Mouse (Mus musculus) heart, postnatal 0 days (tissue): ENCODE results near the gene Capzb. TPM values are rescaled to one million over a fixed set of nuclear protein-coding genes. Genes with fewer than 3 reads are reported as not detected.

Experiments
- ATAC-seq: fragments of 200-750 bp; cut with Nextera tagmentation; 2 replicates; pipeline ENCODE4 v1.8.0; 2017; ENCODE audit warnings: low read depth, moderate number of reproducible peaks, moderate library complexity; ENCODE audit not compliant: insufficient read depth
- DNase-seq: peaks from one replicate; pipeline ENCODE4 v3.0.0-alpha.2; 2016; ENCODE audit warnings: low spot score
- H3K27ac ChIP-seq: fragments of 300-500 bp; sonication (generic); 2 replicates; pipeline ENCODE4 v1.5.1; 2014; ENCODE audit warnings: low read depth, mild to moderate bottlenecking
- H3K27me3 ChIP-seq: fragments of 300-500 bp; sonication (generic); 2 replicates; pipeline ENCODE4 v1.6.1; 2014; ENCODE audit warnings: low read length, mixed read lengths; ENCODE audit not compliant: control insufficient read depth, insufficient read depth
- H3K36me3 ChIP-seq: fragments of 300-500 bp; sonication (generic); replicated peaks from 2 replicates; pipeline ENCODE4 v1.6.1; 2014; ENCODE audit warnings: low read length, mixed read lengths; ENCODE audit not compliant: control insufficient read depth, insufficient read depth
- H3K4me1 ChIP-seq: fragments of 300-500 bp; sonication (generic); 2 replicates; pipeline ENCODE4 v1.6.1; 2014; ENCODE audit warnings: antibody characterized with exemption; ENCODE audit not compliant: control insufficient read depth, insufficient read depth
- H3K4me2 ChIP-seq: fragments of 300-500 bp; sonication (generic); 2 replicates; pipeline ENCODE4 v1.6.1; 2014; ENCODE audit warnings: low read depth, mild to moderate bottlenecking, low read length, moderate library complexity
- H3K4me3 ChIP-seq: fragments of 300-500 bp; sonication (generic); 2 replicates; pipeline ENCODE4 v1.5.1; 2014; ENCODE audit warnings: low read depth, low read length
- H3K9ac ChIP-seq: fragments of 300-500 bp; sonication (generic); replicated peaks from 2 replicates; pipeline ENCODE4 v1.6.1; 2014; ENCODE audit warnings: low read depth, low read length, mixed read lengths
- H3K9me3 ChIP-seq: fragments of 300-500 bp; sonication (generic); replicated peaks from 2 replicates; pipeline ENCODE4 v1.6.1; 2016; ENCODE audit warnings: low read length; ENCODE audit not compliant: control insufficient read depth
- CTCF ChIP-seq: IDR thresholded peaks from 2 replicates; pipeline ENCODE4 v1.5.1; 2016; ENCODE audit warnings: antibody characterized with exemption, control low read depth, low read depth
- EP300 ChIP-seq: IDR thresholded peaks from 2 replicates; pipeline ENCODE4 v1.6.1; 2016; ENCODE audit warnings: antibody characterized with exemption, low read depth
- WGBS: fragments of 180-500 bp; shearing (Covaris S2); extraction: QIAGEN DNeasy Blood & Tissue Kit; methylation state at CpG from one replicate; pipeline ENCODE4 v1.1.7; 2014; 5-methylcytosine and 5-hydroxymethylcytosine counted together
- polyA plus RNA-seq: library from polyadenylated mRNA; unstranded; fragments of >200 nt; fragmentation: Nextera tagmentation; extraction: Ambion mirVana; gene quantifications from 2 replicates; pipeline ENCODE4 v1.2.1, GENCODE M21; 2015
- total RNA-seq: library from RNA; depleted of rRNA; stranded (reverse); fragments of >200 nt; gene quantifications from 2 replicates; pipeline ENCODE4 v1.2.3, GENCODE M21; 2014; ENCODE audit warnings: low replicate concordance

Gene Capzb
- total and polyA plus RNA-seq, 2 experiments from 2014 or later, result 131 to 363 TPM

DNA sequence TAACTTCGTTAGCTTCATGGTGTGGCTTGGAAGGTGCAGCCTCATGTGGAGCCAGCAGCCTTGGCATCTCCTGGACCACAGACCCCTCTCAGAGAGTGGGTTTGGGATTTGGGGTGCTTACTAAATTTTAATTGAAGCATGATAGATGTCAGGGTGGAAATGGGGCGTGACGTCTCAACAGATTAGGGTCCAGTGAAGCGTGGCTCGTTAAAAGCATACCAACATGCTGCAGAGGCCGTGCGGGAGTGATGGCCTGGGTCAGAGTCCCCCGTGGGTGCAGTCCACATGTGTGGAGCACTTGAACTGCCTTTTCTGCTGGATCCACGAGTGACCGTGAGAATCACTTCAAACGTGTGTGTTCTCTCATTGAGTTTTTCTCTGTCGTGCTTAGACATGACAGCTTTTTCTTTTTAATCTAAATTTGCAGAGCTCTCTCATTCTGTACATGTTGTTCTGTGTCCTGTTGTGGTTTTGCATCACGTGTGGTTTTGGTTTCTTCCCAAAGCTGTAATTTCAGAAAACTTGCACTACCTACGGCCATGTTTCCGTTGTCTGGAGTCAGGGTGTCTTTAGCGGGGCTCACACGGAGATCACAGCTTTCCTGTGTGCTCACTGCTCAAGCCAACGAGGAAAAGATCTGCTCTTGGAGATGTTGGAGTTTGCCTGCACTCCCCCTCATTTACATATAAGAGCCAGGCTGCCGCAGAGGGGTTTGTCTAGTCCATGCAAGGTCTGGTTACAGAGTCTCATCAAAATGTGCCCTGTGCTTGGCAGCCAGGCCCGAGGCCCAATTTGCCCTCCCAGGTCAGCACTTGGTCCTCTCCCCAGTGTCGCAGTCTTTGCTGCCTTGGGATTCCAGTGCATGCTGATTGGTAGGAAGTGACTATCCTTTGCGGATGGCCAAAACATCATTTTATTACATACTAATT, 49.2 kb downstream of the Capzb start:
- TF ChIP-seq CTCF (no peak), EP300 (no peak)
- peaks cover 47% of the 10 kb centered on the region for H3K4me1 ChIP-seq
- ATAC-seq (no peak), DNase-seq (no peak)
- H3K27me3 ChIP-seq, result no peaks in the 10 kb centered on the region
- 66% methylated on average over 22 of the region's 22 CpGs for WGBS
- peak overlapping the region; percentile 76 for H3K27ac ChIP-seq
- H3K4me2 ChIP-seq, result no peak overlapping the region
- peaks cover 38% of the 10 kb centered on the region for H3K36me3 ChIP-seq
- no peak overlapping the region for H3K4me3 ChIP-seq
- no peak overlapping the region for H3K9ac ChIP-seq
- no peaks in the 10 kb centered on the region for H3K9me3 ChIP-seq

DNA sequence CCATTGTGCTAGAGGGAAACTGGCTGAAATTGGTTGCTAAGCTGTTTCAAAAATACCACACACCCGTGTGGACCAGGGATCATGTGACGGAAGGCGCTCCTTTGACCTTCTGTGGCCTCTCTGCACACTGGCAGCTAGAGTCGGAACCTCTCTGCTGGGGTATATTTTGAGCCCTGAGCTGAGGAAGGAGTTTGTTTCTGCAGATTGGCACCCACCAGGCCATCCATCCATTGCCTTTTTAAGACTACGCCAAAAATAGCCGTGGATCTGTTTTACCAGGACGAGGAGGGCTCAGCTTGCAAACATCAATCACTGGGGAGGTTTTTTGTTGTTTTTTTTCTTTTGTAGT, 49.9 kb downstream of the Capzb start:
- 20% methylated on average over 7 of the region's 7 CpGs for WGBS
- H3K27me3 ChIP-seq, result no peaks in the 10 kb centered on the region
- H3K9ac ChIP-seq, result no peak overlapping the region
- peaks cover 47% of the 10 kb centered on the region for H3K4me1 ChIP-seq
- no peak overlapping the region for H3K4me2 ChIP-seq
- H3K4me3 ChIP-seq, result no peak overlapping the region
- H3K36me3 ChIP-seq, result peaks cover 38% of the 10 kb centered on the region
- TF ChIP-seq CTCF (no peak), EP300 (no peak)
- no peaks in the 10 kb centered on the region for H3K9me3 ChIP-seq
- DNase-seq (peak; percentile 38), ATAC-seq (peak; percentile 83)
- peak overlapping the region; percentile 76 for H3K27ac ChIP-seq

DNA sequence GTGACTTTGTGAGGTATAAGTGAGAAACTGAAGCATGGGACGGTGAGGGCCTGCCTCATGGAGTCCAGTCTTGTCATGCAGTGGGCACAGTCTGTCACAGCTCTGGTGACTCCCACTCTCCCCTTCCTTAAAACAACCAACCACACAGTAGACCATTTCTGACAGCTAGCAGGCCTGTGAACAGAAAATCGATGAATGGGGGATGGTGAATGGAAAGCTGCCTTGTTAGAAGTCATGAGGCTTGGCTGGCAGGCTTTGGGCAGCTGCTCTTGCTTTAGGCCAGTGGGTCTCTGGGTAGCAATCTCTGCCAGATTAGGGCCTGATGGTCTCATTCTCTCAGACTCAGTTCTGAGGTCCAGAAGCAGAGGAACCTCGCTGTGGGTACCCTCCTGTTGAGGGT, 51.5 kb downstream of the Capzb start:
- DNase-seq, result no peak
- Histone ChIP-seq H3K4me1 (peaks cover 41% of the 10 kb centered on the region), H3K27me3 (no peaks in the 10 kb centered on the region), H3K9ac (0 out of 2 replicates have a peak overlapping the region, but pooled peaks have one; percentile 10), H3K4me3 (no peak overlapping the region), H3K4me2 (no peak overlapping the region), H3K9me3 (no peaks in the 10 kb centered on the region), H3K36me3 (peaks cover 29% of the 10 kb centered on the region), H3K27ac (no peak overlapping the region)
- TF ChIP-seq CTCF, result no peak
- no peak for TF ChIP-seq EP300
- 81% methylated on average over 3 of the region's 3 CpGs for WGBS
- ATAC-seq, result no peak

DNA sequence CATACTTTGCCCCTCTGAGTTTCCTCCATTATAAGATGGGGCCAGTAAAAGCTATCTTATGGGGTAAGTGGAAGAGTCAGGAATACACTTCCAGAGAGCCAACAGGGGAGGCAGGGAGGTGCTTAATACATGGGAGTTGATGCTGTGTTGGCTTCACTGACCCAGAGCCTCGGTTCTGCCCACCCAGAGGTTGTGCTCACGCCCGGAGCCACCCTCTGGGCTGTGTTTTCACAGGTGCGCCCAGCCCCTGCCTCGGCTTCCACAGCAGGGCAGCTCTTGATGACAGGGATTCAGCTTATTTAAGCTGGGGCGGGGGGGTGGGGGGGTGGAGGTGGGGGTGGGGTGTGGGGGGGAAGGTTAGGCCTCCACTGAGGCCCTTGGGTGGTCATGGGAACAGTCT, 52.1 kb downstream of the Capzb start:
- H3K9me3 ChIP-seq, result no peaks in the 10 kb centered on the region
- no peak overlapping the region for H3K27ac ChIP-seq
- WGBS, result 79% methylated on average over 5 of the region's 6 CpGs
- no peak overlapping the region for H3K4me3 ChIP-seq
- DNase-seq (no peak), ATAC-seq (no peak)
- TF ChIP-seq EP300, result no peak
- TF ChIP-seq CTCF, result no peak
- no peaks in the 10 kb centered on the region for H3K27me3 ChIP-seq
- 0 out of 2 replicates have a peak overlapping the region, but pooled peaks have one; percentile 10 for H3K9ac ChIP-seq
- H3K4me1 ChIP-seq, result peaks cover 45% of the 10 kb centered on the region
- no peak overlapping the region for H3K4me2 ChIP-seq
- peaks cover 23% of the 10 kb centered on the region for H3K36me3 ChIP-seq

DNA sequence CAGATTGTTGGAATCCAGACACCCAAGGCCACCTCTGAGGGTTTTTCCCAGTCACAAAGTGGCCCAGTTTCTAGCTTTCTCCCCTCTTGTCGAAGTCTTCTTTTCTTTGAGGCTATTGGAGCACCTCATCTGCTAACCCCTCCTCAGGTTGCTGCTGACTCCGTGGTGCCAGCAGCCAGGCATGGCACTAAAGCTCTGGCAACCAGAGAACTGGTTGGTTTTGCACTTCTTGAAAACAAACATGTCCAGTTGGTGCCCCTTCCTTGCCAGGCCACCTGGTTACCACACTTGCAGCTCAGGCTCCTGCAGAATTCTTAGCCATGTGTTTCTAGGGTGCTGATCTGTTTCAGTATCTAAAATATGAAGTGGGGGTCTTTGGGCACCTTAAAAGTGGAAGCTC, 52.8 kb downstream of the Capzb start:
- WGBS, result 82% methylated on average over 2 of the region's 2 CpGs
- no peak for ATAC-seq
- Histone ChIP-seq H3K36me3 (peaks cover 15% of the 10 kb centered on the region), H3K4me3 (no peak overlapping the region), H3K9ac (no peak overlapping the region), H3K27me3 (no peaks in the 10 kb centered on the region), H3K27ac (no peak overlapping the region), H3K4me2 (no peak overlapping the region), H3K9me3 (no peaks in the 10 kb centered on the region), H3K4me1 (peaks cover 50% of the 10 kb centered on the region)
- DNase-seq, result no peak
- TF ChIP-seq EP300 (no peak), CTCF (no peak)
